Mouse (Mus musculus): ENCODE results near the gene Anp32a.

The Anp32a gene

DNA sequence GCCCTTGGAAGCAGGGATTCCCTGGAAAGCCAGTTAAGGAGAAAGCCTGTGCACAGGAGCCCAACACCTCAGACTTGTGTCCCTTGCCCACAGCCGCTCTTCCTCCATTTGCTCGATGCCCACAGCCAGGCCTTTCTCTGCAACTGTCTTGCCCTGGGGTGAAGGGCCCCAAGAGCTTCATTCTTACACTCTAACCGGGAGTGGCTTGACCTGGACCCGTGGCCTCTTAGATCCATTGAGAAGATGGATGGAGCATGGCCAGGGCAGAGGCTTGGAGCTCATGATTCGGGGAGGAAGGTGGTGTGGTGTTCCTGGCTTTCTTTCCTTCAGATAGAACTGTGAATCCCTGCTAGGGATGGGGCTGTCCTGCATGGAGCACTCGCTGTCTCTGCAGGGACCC lies 28.1 kb downstream of the Anp32a start:
- DNase-seq (ENCODE audit: low spot score) = no peak

DNA sequence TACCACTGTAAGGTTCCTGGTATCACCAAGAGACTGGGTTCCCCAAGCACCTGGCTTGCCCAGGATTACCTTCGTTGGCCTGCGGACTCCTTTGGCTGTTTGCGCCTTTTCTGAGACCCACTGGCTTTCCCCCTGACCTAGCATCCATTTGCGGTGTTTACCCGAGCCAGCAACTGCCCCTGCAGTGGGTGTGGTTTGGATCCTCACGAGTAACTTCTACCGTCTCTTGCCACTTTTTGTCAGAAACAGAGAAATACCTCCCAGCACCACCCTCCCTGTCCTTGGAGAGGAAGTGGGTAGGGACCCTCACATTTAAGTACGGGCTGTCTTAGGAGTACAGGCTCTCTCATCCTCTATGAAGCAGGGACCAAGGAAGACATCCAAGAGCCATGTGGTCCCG lies 29.1 kb downstream of the Anp32a start:
- DNase-seq (ENCODE audit: low spot score) = no peak

DNA sequence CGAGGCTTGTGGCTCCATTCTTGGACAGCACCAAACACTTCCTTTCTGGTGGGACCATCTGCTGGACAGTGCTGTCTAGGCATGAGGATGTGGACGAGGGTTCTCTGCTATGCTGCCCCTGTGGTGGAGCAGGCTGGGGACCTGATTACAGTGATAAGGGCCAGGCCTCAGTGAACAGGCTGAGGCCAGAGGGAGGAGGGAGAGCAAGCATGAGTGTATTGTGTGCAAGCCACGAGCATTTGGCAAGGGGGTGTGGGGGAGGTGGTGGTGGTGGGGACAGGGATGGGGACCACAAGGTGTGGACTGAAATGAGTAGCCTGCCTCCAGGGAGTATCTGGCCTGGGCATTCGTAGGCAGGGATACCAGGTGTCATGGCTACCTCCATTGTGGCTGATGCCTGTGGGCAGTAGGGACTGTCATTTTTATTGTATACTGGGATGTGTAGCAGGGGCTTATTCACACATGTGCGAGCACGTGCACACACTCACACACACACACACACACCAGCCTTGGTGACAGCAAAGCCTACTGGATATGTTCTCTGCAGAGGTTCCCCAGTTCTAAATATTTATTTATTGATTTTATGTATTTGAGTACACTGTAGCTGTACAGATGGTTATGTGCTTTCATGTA lies 29.7 kb downstream of the Anp32a start:
- no peak for DNase-seq (ENCODE audit: low spot score)

DNA sequence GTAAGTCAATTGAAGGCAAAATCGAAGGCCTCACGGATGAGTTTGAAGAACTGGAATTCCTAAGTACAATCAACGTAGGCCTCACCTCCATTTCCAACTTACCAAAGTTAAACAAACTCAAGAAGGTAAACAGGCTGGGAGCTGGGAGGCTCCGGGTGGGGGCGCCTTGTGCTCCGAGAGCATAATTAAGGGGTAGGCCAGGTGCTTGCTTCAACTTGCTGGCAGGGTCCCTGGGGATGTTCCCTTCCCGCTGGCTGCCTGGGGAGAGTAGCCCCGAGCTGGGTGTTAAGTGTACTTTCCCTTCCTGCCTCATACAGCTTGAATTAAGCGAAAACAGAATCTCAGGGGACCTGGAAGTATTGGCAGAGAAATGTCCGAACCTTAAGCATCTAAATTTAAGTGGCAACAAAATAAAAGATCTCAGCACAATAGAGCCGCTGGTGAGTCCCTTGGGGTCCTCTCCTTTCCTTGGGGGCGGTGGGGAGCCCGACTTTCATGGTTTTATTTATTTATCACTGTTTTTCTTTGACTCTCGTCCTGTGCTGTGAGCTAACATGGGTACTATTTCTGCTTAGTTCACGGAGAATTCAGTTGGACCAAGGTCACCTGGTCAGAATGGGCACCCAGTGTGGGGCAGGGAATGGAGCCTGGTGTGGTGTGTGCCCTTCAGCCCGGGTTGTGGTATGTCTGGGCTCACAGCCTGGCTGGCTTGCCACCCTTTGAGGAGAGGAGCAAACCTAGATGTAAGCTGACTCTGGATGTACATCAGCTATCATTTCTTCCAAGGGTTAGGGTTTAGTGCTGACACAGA lies 30.9 kb downstream of the Anp32a start:
- DNase-seq (ENCODE audit: low spot score) = no peak

- no peak for DNase-seq (ENCODE audit: low spot score)
Observed at GRCm38 (mm10) chr9:62372556-62373221, 31.6 kb downstream of the Anp32a start.

- DNase-seq (ENCODE audit: low spot score) = peak; percentile 91
Observed at GRCm38 (mm10) chr9:62373222-62374123, 32.4 kb downstream of the Anp32a start.

DNA sequence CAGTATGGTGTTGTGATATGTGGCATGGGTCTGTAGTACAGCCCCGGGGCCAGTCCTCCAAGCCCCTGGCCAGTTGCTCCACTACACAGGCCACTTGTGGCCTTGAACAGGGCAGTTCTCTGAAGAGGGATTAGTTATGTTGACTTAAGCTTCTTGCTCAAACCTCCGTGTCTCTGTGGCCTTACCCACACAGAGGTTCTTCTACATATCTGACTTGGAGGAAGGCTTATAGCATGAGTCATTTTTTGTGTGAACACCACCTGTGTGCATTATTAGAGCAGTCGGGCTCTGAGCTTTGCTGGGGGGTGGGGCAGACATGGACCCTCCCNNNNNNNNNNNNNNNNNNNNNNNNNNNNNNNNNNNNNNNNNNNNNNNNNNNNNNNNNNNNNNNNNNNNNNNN lies 33.2 kb downstream of the Anp32a start:
- DNase-seq (ENCODE audit: low spot score) = no peak

GRCm38 (mm10) chr9:62377897-62378296 lies 36.8 kb downstream of the Anp32a start:
- DNase-seq (ENCODE audit: low spot score) = no peak

- no peak for DNase-seq (ENCODE audit: low spot score)
Observed at GRCm38 (mm10) chr9:62380351-62380750, 39.3 kb downstream of the Anp32a start.

DNA sequence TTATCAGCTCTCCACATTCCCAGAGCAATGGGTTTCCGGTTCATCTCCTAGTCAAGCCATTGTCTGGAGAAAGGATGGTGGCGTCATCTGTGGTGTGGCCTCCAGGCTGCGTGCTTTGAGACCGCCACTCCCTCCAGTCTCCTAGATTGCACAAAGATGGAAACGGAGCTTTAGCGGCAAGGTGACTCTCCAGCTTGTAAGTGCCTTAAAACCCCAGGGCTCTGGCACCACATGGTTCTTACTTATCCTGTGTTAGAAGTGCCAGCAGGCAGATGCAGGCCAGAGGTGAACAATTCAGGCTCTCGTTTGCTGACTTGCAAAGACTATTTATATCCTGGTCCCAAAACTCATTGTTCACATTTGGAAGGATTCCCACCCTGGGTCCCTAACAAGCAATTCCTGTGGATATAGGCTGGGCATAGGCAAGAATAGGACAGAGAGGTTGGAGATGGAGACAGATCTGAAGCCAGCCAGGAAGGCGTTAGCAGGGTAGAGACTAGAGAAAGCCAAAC lies 40.4 kb downstream of the Anp32a start:
- no peak for DNase-seq (ENCODE audit: low spot score)

- no peak for DNase-seq (ENCODE audit: low spot score)
Observed at GRCm38 (mm10) chr9:62382519-62383084, 41.5 kb downstream of the Anp32a start.

- no peak for DNase-seq (ENCODE audit: low spot score)
Observed at GRCm38 (mm10) chr9:62385062-62385461, 44.0 kb downstream of the Anp32a start.

- no peak for DNase-seq (ENCODE audit: low spot score)
Observed at GRCm38 (mm10) chr9:62385727-62386518, 44.8 kb downstream of the Anp32a start.

- DNase-seq (ENCODE audit: low spot score) = no peak
Observed at GRCm38 (mm10) chr9:62389735-62390134, 48.6 kb downstream of the Anp32a start.

- DNase-seq (ENCODE audit: low spot score) = no peak
Observed at GRCm38 (mm10) chr9:62393531-62393930, 52.4 kb downstream of the Anp32a start.

GRCm38 (mm10) chr9:62394163-62394562 lies 53.1 kb downstream of the Anp32a start:
- DNase-seq (ENCODE audit: low spot score) = no peak

DNA sequence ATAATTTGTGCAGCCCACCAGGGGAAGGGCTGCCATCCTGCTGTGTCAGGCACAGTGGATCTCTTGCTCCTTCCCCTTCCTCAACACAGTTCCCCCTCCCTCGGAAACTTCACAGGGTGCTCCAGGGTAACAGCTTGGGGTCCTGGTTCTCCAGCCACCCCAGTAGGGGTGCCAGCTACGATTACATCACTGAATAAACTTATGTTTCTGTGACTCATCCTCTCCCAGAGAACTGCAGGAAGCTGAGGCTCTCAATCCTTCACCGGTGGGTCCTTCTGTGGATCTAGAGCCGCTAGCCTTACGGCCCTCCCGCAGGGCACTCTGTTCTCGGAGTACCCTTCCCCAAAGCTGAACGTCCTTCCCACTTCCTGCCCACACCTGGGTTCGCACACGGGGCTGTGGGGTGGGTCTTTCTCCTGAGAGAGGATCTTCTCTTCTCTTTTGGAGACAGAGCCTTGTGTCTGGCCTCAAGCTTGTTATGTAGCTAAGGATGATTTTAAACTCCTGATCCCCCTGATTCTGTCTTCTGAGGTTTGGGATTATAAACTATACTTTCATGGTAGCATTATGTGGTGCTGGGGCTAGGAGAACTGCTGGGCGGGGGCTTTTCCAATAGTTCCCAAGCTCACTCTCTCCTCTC lies 59.6 kb downstream of the Anp32a start:
- DNase-seq (ENCODE audit: low spot score) = no peak

- DNase-seq (ENCODE audit: low spot score) = no peak
Observed at GRCm38 (mm10) chr9:62401589-62401988, 60.5 kb downstream of the Anp32a start.

DNA sequence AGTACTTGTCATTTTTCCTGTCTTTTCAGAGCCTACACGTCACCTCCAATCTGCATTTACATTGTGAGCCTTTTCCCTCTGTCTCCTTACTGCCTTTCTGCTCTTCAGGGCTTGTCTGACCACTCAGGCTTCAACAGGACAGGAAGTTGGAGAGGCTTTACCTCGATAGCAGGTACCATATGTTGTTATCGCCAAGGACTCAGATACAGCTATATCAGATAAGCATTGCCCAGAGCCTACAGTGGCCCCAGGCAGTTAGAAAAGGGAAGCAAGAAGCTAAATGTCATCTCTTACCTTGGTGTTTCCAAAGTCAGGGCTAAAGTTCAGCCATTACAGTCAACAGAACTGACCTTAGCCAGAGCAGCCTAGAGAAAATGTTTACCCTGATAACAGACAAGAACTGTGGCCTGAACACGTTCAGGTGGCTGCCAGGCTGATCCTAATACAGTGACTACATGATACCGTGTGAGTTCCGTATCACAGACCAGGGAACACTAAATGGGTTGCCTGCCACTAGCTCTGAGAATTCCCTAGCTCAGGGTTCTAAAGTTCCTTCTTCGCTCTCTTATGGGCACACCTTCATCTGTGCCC lies 65.4 kb downstream of the Anp32a start:
- DNase-seq (ENCODE audit: low spot score) = no peak

All from testis, postnatal 10 days (tissue).